Mouse (Mus musculus): ENCODE results near the gene Slc25a39. TPM values are rescaled to one million over a fixed set of nuclear protein-coding genes. Genes with fewer than 3 reads are reported as not detected.

Slc25a39 gene
- polyA plus RNA-seq, 1 experiment = 88.4 TPM

DNA sequence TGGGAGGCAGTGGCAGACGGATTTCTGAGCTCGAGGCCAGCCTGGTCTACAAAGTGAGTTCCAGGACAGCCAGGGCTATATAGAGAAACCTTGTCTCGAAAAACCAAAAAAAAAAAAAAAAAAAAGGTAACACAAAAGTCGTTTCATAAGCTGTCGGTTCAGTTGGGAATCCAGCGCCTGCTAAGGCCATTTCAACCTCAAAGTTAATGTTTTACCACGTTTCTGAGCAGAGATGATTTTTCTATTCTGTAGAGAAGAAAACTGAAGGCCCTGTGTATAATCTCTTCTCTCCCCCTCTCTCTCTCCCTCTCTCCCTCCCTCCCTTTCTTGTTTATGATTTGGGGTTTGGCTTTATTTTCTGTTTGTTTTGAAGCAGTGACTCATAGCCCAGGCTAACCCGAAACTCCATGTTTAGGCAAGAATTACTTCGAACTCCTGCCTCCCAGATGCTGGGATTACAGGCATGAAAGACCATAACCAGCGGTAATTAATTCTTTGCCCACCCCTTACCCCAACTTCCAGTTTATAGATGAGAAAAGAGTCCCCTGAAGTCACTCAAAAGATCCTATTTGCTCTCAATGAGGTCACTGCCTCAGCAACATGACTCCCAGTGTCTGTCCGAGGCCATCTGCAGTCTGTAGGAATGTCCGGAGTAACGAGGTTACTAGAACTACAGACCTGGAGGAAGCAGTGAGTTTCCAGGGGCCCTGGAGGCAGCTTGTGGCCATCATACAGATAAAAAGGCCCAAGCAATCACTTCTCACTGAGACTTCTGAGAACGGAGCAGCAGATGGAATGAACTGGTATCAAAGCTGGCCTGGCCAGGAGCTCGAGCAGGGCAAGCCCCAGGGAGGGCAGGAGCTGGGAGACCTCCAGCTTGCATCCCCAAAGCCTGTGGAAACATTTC lies 1.4 kb upstream of the Slc25a39 start:
- TF ChIP-seq POLR2A (IDR thresholded peaks at IDR 0.05; ENCODE audit: extremely low read depth, insufficient read depth, low read length) = no peak
- no peak for TF ChIP-seq CTCF (IDR thresholded peaks at IDR 0.05; ENCODE audit: extremely low read depth, insufficient read depth, low read length)
- H3K27ac ChIP-seq (ENCODE audit: insufficient read depth, low read length) = 0 out of 2 replicates have a peak overlapping the region, but pooled peaks have one; percentile 32
- H3K4me1 ChIP-seq (ENCODE audit: control insufficient read depth, insufficient read depth, low read length) = 0 out of 2 replicates have a peak, but pooled peaks cover 2% of the 10 kb centered on the region
- H3K4me3 ChIP-seq (ENCODE audit: insufficient read depth, low read length) = peak overlapping the region; percentile 76; the same call in 1 of the 2 replicates

DNA sequence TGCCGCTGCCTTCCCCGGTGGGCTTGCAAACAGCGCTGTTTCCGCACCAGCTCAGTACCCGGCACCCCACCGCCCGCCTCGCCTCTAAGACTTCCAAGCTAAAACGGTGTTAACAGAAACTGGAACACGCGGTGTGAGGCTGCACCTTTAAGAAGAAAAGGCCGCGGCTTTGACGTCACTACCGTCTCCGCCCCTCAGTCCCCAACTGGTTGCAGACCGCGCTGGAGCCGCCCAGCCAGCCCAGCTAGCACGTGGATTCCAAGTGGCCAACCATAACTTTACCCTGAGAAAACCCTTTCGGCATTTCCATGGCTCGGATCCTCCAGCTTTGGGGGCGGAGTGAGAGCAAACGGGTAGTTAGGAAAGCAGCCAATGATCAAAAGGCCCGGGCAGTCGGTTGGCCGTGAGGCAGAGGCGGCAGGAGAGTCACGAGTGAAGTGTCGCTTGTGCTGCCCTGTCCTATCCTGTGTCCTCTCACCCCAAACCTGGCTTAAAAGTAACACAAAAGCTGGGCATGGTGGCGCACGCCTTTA lies 664 bp upstream of the Slc25a39 start:
- Histone ChIP-seq H3K27ac (ENCODE audit: insufficient read depth, low read length) (0 out of 2 replicates have a peak overlapping the region, but pooled peaks have one; percentile 32), H3K4me1 (ENCODE audit: control insufficient read depth, insufficient read depth, low read length) (0 out of 2 replicates have a peak, but pooled peaks cover 2% of the 10 kb centered on the region), H3K4me3 (ENCODE audit: insufficient read depth, low read length) (peak overlapping the region; percentile 76)
- peak; percentile 82 for TF ChIP-seq POLR2A (IDR thresholded peaks at IDR 0.05; ENCODE audit: extremely low read depth, insufficient read depth, low read length)
- TF ChIP-seq CTCF (IDR thresholded peaks at IDR 0.05; ENCODE audit: extremely low read depth, insufficient read depth, low read length) = no peak

DNA sequence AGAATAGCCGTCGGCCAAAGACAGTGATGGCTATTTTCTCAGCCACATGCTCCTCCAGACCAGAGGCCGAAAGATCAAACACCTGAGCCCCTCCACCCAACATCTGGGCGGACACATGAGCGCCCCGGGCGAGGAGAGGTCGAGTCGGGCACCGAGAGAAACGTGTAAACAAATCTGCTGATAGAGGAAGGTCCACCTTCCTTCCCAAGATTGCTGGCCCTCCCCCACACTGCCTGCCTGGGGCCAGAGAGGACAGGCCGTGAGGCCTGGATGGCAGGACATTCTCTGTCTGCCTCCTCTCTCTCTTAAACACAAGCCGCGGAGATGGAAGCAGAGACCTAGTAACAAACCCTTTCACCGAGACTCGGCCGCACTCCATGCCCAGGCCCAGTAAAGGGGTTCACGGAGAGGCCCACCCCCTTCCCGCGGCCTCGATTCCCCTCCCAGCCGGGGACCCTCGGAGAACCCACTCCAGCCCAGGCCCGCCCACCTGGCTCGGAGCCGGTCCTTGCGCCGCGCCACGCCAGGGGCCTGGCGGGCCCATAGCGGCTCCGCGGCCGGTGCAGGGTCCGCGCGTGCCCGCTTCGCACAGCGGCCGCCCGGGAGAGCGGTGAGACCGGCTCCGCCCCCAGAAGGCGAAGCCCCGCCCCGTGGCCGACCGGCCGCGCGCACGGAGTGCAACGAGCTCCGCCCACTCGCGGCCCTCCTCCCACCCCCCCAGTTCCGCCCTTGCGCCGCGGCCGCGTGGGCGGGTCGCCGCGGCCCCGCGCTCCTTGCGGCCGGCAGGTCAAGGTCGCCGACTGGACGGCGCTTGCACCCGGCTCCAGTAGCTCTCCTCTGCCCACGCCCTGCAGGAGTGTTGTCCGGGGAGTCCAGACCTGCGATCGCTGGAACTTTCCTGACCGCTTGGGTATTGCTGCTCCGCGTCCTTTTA lies 579 bp downstream of the Slc25a39 start:
- Histone ChIP-seq H3K4me3 (ENCODE audit: insufficient read depth, low read length) (peak overlapping the region; percentile 76), H3K27ac (ENCODE audit: insufficient read depth, low read length) (peak overlapping the region; percentile 74), H3K4me1 (ENCODE audit: control insufficient read depth, insufficient read depth, low read length) (0 out of 2 replicates have a peak, but pooled peaks cover 2% of the 10 kb centered on the region)
- TF ChIP-seq POLR2A (IDR thresholded peaks at IDR 0.05; ENCODE audit: extremely low read depth, insufficient read depth, low read length) = 0 out of 2 replicates have a peak, but pooled peaks have one; percentile 27
- TF ChIP-seq CTCF (IDR thresholded peaks at IDR 0.05; ENCODE audit: extremely low read depth, insufficient read depth, low read length) = no peak

DNA sequence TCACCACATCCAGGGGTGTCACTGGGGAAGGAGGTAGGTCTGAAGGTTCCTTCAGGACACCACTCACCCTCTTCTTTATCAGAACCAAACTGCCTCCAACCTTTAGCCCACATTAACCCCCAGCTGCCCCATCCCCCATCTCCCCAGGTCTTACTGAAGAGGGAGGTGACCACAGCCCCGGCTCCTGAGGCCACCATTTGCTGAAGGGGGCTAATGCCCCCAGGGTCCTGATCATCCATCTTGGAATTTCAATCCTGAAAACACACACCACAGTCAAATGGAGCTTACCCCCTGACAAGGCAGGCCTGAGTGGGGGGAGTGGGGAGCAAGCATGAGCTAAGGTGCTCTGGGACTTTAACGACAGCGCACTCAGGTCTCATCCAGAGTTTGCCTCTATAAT lies 1.3 kb downstream of the Slc25a39 start:
- H3K4me1 ChIP-seq (ENCODE audit: control insufficient read depth, insufficient read depth, low read length) = 0 out of 2 replicates have a peak, but pooled peaks cover 2% of the 10 kb centered on the region
- H3K4me3 ChIP-seq (ENCODE audit: insufficient read depth, low read length) = peak overlapping the region; percentile 76
- H3K27ac ChIP-seq (ENCODE audit: insufficient read depth, low read length) = no peak overlapping the region
- no peak for TF ChIP-seq POLR2A (IDR thresholded peaks at IDR 0.05; ENCODE audit: extremely low read depth, insufficient read depth, low read length)
- TF ChIP-seq CTCF (IDR thresholded peaks at IDR 0.05; ENCODE audit: extremely low read depth, insufficient read depth, low read length) = no peak

DNA sequence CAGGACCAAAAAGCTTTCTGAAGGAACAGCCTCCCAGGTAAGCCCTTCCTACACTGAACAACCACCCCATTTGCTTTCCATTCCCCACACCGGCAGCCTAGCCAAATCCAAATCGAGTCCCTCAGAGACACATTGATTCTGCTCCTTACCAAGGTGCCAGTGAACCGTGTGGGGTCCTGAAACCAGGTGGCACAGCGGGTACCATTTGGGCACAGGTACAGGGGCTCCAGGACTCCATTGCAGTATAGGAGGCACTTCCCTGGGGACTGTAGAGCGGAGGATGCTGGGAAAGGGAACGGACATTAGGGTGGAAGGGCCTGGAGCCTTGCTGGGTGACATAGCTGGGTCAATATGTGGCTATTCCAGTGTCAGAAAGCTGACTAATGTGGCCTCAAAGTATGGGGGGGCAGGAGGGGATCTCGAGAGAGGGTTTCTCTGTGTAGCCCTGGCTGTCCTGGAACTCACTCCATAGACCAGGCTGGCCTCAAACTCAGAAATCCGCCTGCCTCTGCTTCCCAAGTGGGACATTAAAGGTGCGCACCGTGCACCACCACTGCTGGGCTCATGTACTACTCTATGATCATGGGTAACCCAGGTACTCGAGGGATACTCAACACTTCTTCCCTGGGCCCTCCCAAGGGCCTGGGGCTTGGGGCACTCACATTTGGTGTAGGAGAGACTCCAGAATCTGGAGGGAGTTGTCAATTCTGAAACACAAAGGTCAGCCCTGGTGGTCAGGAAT lies 2.0 kb downstream of the Slc25a39 start:
- Histone ChIP-seq H3K27ac (ENCODE audit: insufficient read depth, low read length) (no peak overlapping the region), H3K4me1 (ENCODE audit: control insufficient read depth, insufficient read depth, low read length) (peaks cover 3% of the 10 kb centered on the region; the same call in 1 of the 2 replicates), H3K4me3 (ENCODE audit: insufficient read depth, low read length) (peak overlapping the region; percentile 76; the same call in 1 of the 2 replicates)
- TF ChIP-seq CTCF (IDR thresholded peaks at IDR 0.05; ENCODE audit: extremely low read depth, insufficient read depth, low read length) (no peak), POLR2A (IDR thresholded peaks at IDR 0.05; ENCODE audit: extremely low read depth, insufficient read depth, low read length) (no peak)

DNA sequence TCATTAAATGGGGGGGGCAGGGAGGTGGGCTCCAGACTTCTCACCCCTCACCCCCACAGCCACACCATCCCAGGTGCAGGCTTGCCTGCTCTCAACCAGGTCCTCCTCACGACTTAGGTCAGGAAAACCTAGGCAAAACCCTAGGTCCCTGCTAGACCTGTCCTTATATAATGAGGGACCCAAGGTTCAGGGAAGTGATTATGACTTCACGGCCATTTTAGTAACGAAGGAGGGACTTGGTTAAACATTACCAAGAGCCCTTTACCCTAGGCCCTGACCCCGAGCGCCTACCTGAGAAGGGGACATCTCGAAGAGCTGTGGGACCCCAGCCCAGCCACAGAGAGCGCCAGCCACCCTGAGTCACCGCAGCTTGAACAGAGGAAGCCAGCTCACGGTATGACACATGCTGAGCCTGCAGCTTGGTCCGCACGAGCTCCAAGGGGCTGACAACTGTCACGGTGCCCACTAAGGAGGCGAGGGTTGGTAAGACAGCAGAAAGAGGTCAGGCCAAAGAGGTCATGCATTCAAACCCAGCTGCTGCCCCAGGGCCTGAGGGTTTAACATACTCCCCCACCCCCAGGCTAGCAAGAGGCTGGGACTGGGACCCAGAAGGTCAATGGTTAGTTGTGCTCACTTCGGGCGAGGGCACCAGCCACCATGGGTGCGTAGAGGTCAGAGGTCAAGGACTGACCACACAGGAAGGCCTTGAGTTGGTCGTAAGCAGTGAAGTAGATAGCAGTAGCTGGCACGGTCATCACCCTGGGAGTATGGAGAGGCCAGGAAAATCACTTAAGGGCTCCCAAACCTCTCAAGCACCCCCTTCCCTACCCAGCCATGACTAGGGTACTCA lies 3.4 kb downstream of the Slc25a39 start:
- TF ChIP-seq POLR2A (IDR thresholded peaks at IDR 0.05; ENCODE audit: extremely low read depth, insufficient read depth, low read length) (no peak), CTCF (IDR thresholded peaks at IDR 0.05; ENCODE audit: extremely low read depth, insufficient read depth, low read length) (no peak)
- Histone ChIP-seq H3K4me3 (ENCODE audit: insufficient read depth, low read length) (no peak overlapping the region), H3K27ac (ENCODE audit: insufficient read depth, low read length) (no peak overlapping the region), H3K4me1 (ENCODE audit: control insufficient read depth, insufficient read depth, low read length) (peaks cover 3% of the 10 kb centered on the region; the same call in 1 of the 2 replicates)

DNA sequence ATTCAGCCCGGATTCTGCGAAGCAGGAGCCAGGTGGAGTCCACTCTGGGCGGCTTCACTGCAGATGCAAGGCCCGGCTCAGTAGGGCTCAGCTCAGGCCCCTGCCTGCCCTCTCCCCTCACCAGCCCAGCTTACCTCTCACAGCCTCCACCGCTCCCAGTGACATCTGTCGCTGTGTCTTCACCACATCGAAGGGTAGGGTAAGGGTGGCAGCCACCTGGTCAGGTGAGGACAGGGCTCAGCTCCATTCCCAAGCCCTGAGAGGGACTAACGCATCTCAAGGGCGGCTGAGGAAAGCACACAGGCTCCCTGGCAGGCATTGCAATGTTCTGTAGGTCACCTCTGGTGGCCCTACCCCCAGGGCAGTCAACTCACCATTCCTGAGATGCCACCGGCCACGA lies 4.1 kb downstream of the Slc25a39 start:
- TF ChIP-seq POLR2A (IDR thresholded peaks at IDR 0.05; ENCODE audit: extremely low read depth, insufficient read depth, low read length) (no peak), CTCF (IDR thresholded peaks at IDR 0.05; ENCODE audit: extremely low read depth, insufficient read depth, low read length) (no peak)
- Histone ChIP-seq H3K4me1 (ENCODE audit: control insufficient read depth, insufficient read depth, low read length) (peaks cover 3% of the 10 kb centered on the region; the same call in 1 of the 2 replicates), H3K27ac (ENCODE audit: insufficient read depth, low read length) (no peak overlapping the region), H3K4me3 (ENCODE audit: insufficient read depth, low read length) (no peak overlapping the region)
